ENCODE assay signal across 22 mouse cellular contexts in the genomic region with DNA sequence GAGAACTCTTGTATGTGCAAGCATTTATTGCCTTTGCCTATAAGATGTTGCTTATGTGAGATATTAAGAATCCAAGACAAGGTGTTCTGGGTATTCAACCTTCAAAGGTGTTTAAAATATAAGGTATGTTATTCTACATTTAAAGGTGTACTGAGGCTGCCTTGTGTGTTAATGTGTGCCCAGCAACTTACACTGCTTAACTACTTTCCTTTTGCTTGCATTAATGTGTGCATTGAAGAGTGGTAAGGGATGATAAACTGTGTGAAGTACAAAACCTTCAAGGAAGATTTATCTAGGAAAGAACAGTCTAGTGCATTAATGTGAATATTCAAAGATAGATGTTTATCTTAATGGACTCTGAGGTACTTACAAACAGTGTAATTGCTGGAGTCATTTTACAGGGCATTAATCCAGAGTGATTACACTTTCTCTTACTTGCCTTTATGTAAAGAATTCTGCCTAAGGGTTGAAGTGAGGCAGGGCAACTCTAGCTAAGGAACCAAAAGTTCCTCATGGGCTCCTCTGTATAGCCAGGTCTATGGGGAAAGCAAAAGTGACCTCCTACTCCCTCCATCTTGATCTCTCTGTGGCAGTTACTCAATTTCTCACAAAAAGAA.
"Had no signal": no experiment of that assay in that cellular context is flagged by ENCODE, and none has a peak within 500 bp of the region (broad histone marks: within the 10 kb centered on the region; RNA-seq: fewer than 3 reads in every experiment).

No protein-coding gene starts in this region.

- ATAC-seq: hindbrain, embryonic 16.5 days; inflammation-experienced regulatory T-cells, adult 6 months; intestine, postnatal 0 days; liver, embryonic 12.5 days had no signal

- H3K27me3 ChIP-seq: heart, embryonic 12.5 days; hindbrain, embryonic 12.5 days; intestine, embryonic 15.5 days; limb, embryonic 13.5 days; limb, embryonic 15.5 days; liver, embryonic 12.5 days had no signal

- H3K27ac ChIP-seq: heart, embryonic 10.5 days; hindbrain, embryonic 10.5 days; hindbrain, embryonic 12.5 days; hindbrain, embryonic 14.5 days; intestine, embryonic 15.5 days; layer of hippocampus, adult 2 months; limb, embryonic 13.5 days; limb, embryonic 15.5 days; liver, embryonic 12.5 days; liver, embryonic 14.5 days had no signal

- H3K36me3 ChIP-seq: heart, embryonic 10.5 days; heart, embryonic 12.5 days; hindbrain, embryonic 10.5 days; hindbrain, embryonic 12.5 days; intestine, embryonic 15.5 days; limb, embryonic 13.5 days; limb, embryonic 15.5 days; liver, embryonic 12.5 days had no signal

- H3K9ac ChIP-seq: heart, embryonic 12.5 days; hindbrain, embryonic 12.5 days; hindbrain, embryonic 14.5 days; intestine, embryonic 15.5 days; limb, embryonic 13.5 days; limb, embryonic 15.5 days; liver, embryonic 12.5 days; liver, embryonic 14.5 days had no signal

- H3K4me2 ChIP-seq: heart, embryonic 12.5 days; hindbrain, embryonic 12.5 days; hindbrain, embryonic 14.5 days; intestine, embryonic 15.5 days; limb, embryonic 13.5 days; limb, embryonic 15.5 days; liver, embryonic 12.5 days had no signal

- H3K4me1 ChIP-seq: heart, embryonic 10.5 days; heart, embryonic 12.5 days; hindbrain, embryonic 10.5 days; hindbrain, embryonic 12.5 days; intestine, embryonic 15.5 days; limb, embryonic 13.5 days; limb, embryonic 15.5 days; liver, embryonic 12.5 days had no signal

- DNase-seq: gastrocnemius, postnatal 14 days; gastrocnemius, postnatal 36 days; heart, adult 18-20 months; heart, postnatal 10 days; heart, postnatal 4 days; layer of hippocampus, postnatal 36 days; left cerebral cortex, postnatal 4 days; lung, adult 18-20 months had no signal

- H3K4me3 ChIP-seq: heart, embryonic 10.5 days; heart, embryonic 12.5 days; hindbrain, embryonic 10.5 days; hindbrain, embryonic 12.5 days; intestine, embryonic 15.5 days; layer of hippocampus, adult 2 months; limb, embryonic 13.5 days; limb, embryonic 15.5 days; liver, embryonic 12.5 days had no signal

- H3K9me3 ChIP-seq: heart, embryonic 10.5 days; heart, embryonic 12.5 days; hindbrain, embryonic 10.5 days; hindbrain, embryonic 12.5 days; intestine, embryonic 15.5 days; limb, embryonic 13.5 days; limb, embryonic 15.5 days; liver, embryonic 12.5 days had no signal
